Mouse (Mus musculus): ENCODE data around the gene Aff4.

DNA sequence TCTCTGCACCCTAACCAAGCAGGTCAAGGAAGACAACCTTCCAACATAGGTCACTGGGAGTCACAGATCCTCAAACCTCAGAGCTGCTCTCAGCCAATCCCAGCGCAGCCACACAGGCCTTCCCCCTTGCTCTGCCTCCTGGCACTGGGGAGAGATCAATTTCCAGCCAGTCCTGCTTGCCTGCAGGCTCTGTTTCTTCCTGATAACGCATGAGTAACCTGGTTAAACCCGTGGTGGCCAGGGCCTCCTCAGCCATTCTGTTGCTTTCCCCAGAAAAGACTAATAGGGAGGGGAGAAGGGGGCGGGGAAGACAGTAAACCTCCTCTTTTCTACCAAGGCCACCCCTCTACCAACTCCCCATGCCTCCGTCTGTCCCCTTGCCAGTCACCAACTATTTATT is 111.1 kb downstream of the Aff4 start:
- TF ChIP-seq POLR2A (IDR thresholded peaks at IDR 0.05; ENCODE audit: borderline replicate concordance, low read depth, low read length) (no peak), CTCF (IDR thresholded peaks at IDR 0.05; ENCODE audit: low read depth, low read length) (no peak)

All from bone marrow macrophage, adult 2 months (primary cell).